Mouse (Mus musculus) left cerebral cortex, adult 11 months (tissue): ENCODE measurements around the gene E2f2.

Source experiments
- DNase-seq: peaks from one replicate; pipeline ENCODE4 v3.0.0; 2022; ENCODE audit warnings: low spot score

E2f2 gene

GRCm38 (mm10) chr4:136199562-136200292 lies 27.5 kb downstream of the E2f2 start:
- DNase-seq, result no peak

DNA sequence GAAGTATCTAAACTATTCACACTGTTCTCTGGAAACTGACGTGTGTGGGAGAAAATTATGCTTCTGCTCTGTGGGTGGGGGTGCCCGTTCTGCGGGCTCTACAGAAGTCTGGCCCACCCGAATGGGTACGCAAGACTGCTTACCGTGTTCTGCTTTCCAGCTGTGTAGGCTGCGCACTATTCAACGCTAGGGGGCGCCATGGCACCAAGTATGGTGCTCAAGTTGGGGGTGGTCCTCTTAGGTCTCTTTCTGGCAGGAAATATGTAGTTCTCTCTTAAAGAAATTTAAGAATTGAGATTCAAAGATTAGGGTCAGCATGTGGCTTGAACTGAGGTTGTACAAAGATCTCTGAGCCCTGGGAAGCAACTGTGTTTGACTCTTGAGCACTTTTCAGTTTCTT lies 30.3 kb downstream of the E2f2 start:
- DNase-seq, result no peak

GRCm38 (mm10) chr4:136204775-136205174 lies 32.6 kb downstream of the E2f2 start:
- no peak for DNase-seq

DNA sequence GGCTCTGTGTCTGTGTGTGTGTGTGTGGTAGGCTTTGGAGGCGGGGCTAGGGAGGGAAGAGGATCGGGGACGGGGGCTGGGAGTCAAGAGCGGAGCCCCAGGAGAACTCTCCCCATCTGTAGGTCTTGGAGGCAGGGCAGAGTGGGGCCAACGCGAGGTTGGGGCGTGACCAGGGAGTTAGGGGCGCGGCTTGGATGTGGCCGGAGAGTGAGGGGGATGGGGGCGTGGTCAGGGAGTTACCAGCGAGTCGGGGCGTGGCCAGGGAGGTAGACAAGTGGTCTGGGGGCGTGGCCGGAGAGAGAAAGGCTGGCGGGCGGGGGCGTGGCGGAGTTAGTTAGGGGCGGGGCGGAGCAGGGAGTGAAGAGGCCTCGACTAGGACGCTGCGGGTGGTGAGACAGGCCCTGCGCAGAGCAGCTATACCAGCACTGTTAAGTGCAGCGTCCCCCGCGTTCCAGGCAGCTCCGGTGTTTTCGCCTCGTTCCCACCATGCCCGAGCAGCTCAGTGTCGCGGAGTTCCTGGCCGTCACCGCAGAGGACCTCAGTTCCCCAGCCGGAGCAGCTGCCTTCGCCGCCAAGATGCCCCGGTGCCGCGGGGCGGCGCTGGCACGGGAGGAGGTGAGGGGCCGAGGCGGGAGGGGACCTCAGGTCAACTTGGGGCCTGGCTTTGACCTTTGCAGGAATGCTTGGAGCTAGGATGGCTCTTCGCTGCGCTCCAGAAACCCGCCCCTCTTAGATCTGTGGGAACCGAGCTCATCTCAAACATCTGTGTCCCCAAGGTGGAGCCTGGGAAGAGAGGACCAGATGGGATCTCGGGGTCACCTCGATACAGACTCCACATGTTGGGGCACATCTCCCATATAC lies 34.1 kb downstream of the E2f2 start, which contains the start of gene Asap3:
Gene Asap3 (plus strand): TSS at position 333 of the 861 bp plus-strand sequence.
- DNase-seq, result peak; percentile 74

DNA sequence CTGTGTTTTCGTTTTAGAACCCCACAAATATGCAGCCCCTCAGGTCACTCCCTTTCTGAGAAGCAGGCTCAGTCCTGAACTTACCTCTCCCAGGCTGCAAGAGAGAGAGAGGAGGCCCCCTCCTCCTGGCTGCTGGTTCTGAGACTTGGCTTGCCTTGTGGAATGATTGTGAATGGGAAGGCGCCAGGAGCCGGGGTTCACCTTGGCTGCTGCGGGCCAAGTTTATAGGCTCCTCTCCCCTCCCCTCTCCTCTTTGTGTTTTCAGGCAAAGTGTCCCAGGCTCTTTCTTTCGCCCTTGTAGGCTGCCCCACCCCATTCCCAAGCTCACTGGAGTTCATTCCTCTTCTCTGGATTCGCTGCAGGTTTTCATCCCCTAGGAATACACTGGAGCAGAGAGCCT lies 34.7 kb downstream of the E2f2 start:
- DNase-seq, result no peak

GRCm38 (mm10) chr4:136210931-136211330 lies 38.7 kb downstream of the E2f2 start:
- no peak for DNase-seq

- no peak for DNase-seq
Observed at GRCm38 (mm10) chr4:136213629-136214028, 41.4 kb downstream of the E2f2 start.

- no peak for DNase-seq
Observed at GRCm38 (mm10) chr4:136214828-136215227, 42.6 kb downstream of the E2f2 start.

DNA sequence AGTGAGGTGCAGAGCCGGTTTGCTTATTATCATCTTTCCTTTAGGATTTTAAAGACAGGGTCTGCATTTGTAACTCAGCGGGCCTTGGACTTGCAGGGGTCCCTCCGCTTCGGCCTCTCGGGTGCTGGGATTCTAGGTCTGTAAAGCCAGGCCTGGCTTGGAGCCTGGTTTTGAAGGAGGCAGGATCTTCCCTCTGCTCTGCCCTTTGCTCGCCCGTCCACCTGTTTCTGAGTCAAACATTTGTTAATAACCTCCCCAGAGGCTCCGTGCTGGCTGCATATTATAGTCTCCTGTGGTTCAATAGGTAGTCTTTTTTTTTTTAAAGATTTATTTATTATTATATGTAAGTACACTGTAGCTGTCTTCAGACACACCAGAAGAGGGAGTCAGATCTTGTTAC lies 43.4 kb downstream of the E2f2 start:
- DNase-seq, result no peak

- DNase-seq, result no peak
Observed at GRCm38 (mm10) chr4:136217063-136217462, 44.9 kb downstream of the E2f2 start.

DNA sequence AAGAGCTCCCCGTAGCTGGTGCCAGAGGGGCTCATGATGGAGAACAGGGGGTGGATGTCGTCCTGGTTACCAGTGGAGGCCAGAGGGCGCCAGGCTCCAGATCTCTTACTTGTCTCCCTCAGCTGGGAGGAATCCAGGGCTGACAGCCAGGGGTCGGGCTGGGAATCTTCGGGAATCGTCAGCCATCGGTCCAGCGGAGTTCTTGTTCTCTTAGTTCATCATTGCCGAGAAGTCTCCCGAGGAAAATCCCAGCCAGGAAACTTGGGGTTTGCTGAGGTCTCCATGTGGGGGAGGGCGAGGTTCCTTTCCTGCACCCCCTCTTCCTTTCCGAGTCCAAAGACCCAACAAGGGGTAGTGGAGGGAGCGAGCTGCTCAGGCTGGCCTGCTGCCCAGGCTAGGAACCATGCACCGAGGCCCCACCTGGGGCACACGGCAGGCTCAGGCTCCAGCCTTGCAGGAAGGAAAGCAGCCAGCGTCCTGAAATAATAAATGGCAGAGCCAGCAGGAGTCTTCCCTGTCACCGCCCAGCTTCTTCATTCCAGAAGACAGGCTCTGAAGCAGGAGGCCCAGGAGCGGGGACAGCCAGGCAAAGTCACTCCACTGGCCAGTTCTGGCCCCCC lies 46.5 kb downstream of the E2f2 start:
- no peak for DNase-seq

- no peak for DNase-seq
Observed at GRCm38 (mm10) chr4:136220133-136220775, 48.1 kb downstream of the E2f2 start.

DNA sequence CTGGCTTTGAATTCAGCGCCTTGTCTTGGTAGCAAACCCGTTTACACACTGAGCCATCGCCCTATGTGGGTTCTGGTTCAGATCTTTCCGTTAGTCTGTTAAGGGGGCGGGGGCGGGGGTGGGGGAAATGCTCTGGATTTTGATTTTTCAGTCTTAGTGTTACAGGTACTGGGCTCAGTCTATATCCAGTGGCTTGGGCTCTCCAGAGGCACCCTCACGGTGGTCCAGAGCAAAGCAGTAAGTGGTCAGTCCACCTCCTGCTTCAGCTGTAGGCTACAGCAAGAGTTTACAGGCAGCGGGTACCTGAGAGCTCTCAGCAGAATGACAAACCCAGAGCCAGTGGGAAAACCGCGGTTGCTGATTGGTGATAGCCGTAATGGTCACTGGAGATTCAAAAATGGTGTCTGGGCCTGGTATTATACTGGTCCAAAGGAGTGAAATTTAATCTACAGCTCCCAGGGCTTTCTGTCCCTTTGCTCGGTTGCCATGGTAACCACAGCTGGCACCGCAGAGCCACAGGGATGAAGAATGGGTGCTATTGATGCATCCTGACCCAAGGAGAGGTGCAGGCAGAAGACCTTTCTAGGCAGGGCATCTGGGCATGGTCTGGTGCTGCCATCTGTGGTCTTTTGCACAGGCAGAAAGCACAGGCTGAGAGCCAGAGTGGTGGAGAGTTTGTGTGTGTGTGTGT lies 51.5 kb downstream of the E2f2 start:
- no peak for DNase-seq

GRCm38 (mm10) chr4:136224240-136224559 lies 52.0 kb downstream of the E2f2 start:
- DNase-seq, result no peak

- no peak for DNase-seq
Observed at GRCm38 (mm10) chr4:136224677-136225460, 52.7 kb downstream of the E2f2 start.

DNA sequence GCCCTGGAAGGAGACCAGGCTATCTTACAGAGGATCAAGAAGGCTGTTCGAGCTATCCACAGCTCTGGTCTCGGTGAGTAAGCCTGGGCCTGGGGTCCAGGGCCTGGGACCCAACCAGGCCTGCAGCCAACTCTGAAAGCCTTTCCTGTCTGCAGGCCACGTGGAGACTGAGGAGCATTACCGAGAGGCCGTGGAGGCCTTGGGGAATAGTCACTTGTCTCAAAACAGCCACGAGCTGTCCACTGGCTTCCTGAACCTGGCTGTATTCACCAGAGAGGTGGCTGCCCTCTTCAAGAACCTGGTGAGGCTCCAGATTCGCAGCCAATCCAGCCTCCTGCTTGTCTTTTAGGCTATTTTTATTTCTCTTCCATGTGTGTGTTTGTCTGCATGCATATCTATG lies 55.2 kb downstream of the E2f2 start:
- no peak for DNase-seq

- no peak for DNase-seq
Observed at GRCm38 (mm10) chr4:136228640-136229039, 56.4 kb downstream of the E2f2 start.

DNA sequence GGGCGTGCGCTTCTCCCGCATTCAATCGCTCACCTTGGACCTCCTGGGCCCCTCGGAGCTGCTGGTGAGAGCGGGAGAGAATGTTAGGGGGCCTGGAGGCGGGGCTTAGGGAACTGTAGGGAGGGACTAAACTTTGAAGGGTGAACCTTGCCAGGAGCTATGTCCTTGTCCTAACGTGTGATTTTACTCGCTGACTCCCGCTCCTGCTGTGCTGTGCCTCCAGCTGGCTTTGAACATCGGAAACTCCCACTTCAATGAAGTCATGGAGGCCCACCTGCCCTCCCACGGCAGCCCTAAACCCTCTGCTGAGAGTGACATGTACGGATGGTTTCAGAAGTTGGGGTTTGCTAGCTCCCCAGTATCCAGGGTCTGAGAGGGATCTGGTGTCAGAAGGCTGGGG lies 66.5 kb downstream of the E2f2 start:
- no peak for DNase-seq

DNA sequence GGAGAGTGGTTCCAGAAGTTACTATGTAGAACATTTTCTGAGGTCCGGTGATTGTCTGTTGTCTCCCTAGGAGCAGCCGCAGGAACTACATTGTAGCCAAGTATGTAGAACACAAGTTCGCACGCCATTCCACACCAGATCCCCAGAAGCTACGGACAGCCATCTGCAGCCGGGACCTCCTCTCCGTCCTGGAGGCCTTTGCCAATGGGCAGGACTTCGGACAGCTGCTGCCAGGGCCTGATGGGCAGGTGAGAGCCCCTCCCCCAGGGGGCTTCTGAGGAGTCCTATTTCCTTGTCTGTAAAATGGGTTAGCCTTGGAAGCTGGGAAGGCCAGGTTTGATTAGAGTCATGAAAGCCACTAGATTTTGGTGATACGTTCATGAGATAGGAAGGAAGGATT lies 66.9 kb downstream of the E2f2 start:
- DNase-seq, result no peak

DNA sequence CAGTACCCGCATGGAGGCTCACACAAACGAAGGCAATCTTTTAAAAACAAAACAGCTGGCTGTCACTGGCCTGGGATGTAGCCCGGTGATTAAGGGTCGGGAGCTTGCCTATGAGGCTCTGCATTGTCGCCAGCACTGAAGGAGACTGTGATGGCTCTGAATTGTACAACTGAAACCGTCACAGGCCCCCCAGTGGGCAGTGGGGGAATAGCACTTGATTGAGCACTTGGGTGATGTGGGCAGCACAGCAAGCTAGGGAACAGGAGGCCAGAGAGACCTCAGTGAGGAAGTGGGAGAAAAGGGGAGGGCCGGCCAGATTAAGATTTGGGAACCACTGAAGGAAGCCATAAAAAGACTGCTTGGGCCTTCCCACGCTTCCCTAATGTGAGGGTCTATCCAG lies 67.4 kb downstream of the E2f2 start:
- DNase-seq, result peak; percentile 75

- DNase-seq, result no peak
Observed at GRCm38 (mm10) chr4:136240123-136240522, 67.9 kb downstream of the E2f2 start.
